Mouse (Mus musculus) natural killer cell, adult 2 months (primary cell): ENCODE results near the gene Gm45062.

ENCODE experiments used
- DNase-seq, 2 experiments: peaks; one replicate each; pipeline ENCODE4 v3.0.0; 2022; ENCODE audit warnings: low spot score in 2 of 2

Gene Gm45062

GRCm38 (mm10) chr6:8619582-8620350 is 360.5 kb downstream of the Gm45062 start:
- no peak for DNase-seq

DNA sequence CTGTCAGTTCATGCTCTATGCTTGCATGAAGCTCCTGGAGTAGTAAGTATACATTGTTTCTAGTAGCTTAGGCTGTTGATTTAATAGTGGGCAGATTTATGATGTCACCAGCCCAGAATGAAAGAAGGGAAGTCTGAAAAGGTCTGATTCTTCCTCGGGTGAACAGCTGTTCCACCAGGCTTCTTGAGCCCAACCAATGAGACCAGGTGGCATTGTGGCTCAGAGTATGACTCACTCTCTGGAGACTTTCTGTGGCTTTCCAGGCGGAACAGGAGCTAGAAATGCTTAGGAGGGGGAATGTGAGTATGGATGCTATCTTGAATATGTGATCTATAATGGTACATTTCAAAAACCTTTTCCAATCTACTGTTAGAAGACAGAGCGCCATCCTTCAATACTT is 363.8 kb downstream of the Gm45062 start:
- DNase-seq, result no peak

DNA sequence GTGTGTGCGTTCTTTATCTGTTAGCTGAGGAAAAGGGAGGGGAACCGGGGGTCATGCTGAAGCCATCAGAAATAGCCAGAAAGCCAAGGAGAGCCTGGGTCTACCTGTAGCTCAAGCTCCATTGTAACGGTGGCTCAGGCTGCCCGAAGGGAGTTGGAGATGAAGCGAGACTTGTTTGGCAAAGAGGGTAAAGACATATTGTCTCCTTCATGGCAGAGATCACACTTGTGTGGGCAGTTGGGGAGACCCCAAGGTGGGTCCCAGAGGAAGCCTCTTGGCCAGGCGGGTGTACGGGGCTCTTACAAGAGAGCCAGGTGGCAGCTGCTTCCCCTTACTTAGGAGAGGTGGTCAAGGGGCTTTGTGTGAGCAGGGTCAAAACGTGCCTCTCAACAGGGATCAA is 369.0 kb downstream of the Gm45062 start:
- no peak for DNase-seq

GRCm38 (mm10) chr6:8628715-8629267 is 369.5 kb downstream of the Gm45062 start:
- no peak for DNase-seq

- DNase-seq, result no peak
Observed at GRCm38 (mm10) chr6:8630531-8630930, 371.3 kb downstream of the Gm45062 start.

- DNase-seq, result no peak
Observed at GRCm38 (mm10) chr6:8631362-8631761, 372.1 kb downstream of the Gm45062 start.

GRCm38 (mm10) chr6:8631986-8632632 is 372.9 kb downstream of the Gm45062 start:
- peak in 1 of 2 experiments; percentile 47 for DNase-seq

- no peak for DNase-seq
Observed at GRCm38 (mm10) chr6:8632701-8633100, 373.5 kb downstream of the Gm45062 start.

DNA sequence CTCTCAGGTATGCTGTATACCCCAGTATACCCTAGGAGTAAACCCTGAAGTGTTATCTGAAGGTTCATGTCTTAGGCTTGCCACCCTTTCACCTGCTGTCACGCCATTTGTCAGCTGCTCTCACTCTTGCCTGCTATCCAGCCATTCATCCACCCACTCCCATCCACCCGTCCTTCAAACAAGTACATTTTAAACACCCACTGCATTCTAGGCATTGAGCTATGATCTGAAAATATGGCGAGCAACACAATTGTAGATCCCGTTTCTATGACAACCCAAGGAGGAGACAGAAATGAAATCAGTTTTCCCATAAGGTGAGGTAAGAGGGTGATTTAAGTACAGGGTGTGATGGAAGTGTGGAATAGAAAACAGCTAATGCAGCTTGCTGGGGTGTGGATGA is 378.9 kb downstream of the Gm45062 start:
- no peak for DNase-seq

GRCm38 (mm10) chr6:8638899-8639298 is 379.6 kb downstream of the Gm45062 start:
- no peak for DNase-seq

- no peak for DNase-seq
Observed at GRCm38 (mm10) chr6:8639526-8639925, 380.3 kb downstream of the Gm45062 start.

DNA sequence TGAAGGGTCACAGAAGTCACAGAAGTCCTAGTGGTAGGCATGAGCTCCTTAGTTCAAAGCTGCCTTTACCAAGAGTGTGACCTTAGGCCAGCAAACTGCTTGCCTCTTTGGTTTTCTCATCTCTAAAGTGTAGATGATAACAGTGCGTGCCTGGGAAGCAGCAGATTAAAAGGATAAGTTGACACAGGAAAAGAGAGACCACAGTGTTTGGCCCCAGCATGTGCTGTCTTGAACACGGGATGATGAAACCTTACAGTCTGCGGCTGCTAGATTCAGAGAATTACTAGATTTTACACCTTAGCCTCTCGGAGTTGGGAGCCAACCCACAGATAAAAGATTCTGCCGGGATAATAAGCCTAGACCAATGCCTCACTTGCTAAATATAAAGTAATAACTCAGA is 381.6 kb downstream of the Gm45062 start:
- peak; percentile 35 to 64 for DNase-seq

- DNase-seq, result no peak
Observed at GRCm38 (mm10) chr6:8644703-8645102, 385.5 kb downstream of the Gm45062 start.

DNA sequence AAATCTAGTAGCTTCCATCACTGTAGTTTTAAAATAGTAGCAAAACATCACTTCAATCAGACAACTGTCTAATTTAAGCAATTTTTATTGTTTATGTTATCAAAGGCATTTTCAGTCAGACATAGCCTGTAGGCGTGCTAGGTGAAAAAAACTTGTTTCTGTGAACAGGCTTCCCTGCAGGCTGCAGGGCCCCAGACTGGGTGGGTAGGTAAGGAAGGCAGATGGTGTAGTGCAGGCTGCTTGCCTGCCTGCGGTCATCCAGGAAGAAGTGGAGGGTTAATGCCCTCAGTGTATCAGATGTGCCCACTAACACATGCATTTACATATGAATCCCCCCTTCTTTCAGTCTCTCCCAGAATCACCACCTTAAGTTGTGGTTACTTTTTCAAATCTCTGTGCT is 386.5 kb downstream of the Gm45062 start:
- DNase-seq, result no peak
